34 mouse cellular contexts compared by ENCODE assay signal in the genomic region with DNA sequence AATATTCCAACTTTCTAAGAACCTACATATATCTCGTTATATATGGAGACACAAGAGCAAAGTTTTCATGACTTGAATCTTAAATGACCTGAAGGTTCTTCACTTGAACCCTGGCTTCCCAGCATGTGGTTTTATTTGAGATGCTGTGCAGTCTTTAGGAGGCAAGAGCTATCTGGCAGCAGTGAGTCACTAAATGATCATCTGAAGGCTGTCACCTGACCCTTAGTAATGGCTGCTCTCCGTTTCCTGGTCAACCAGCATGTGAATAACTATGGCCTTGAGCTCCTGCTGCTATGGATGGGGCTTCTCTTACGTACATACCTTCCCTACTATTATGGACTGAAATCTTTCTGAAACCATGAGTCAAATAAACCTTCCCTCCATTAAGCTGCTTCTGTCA.
"Had no signal": no experiment of that assay in that cellular context is flagged by ENCODE, and none has a peak within 500 bp of the region (broad histone marks: within the 10 kb centered on the region; RNA-seq: fewer than 3 reads in every experiment).

No protein-coding gene starts in this region.

- H3K4me1 ChIP-seq: heart, embryonic 12.5 days; heart, embryonic 13.5 days; heart, embryonic 15.5 days; hindbrain, embryonic 10.5 days; hindbrain, embryonic 12.5 days; hindbrain, embryonic 13.5 days; hindbrain, embryonic 15.5 days; intestine, embryonic 15.5 days; kidney, embryonic 15.5 days had no signal

- H3K27me3 ChIP-seq: heart, embryonic 12.5 days; heart, embryonic 13.5 days; heart, embryonic 15.5 days; hindbrain, embryonic 12.5 days; hindbrain, embryonic 13.5 days; hindbrain, embryonic 15.5 days; intestine, embryonic 15.5 days; kidney, embryonic 15.5 days had no signal

- H3K4me3 ChIP-seq: heart, embryonic 12.5 days; heart, embryonic 13.5 days; heart, embryonic 15.5 days; hindbrain, embryonic 10.5 days; hindbrain, embryonic 12.5 days; hindbrain, embryonic 13.5 days; hindbrain, embryonic 15.5 days; intestine, embryonic 15.5 days; kidney, embryonic 15.5 days; layer of hippocampus, adult 2 months; left cerebral cortex, adult 2 months had no signal

- ATAC-seq: hindbrain, embryonic 16.5 days; hindbrain, postnatal 0 days; inflammation-experienced regulatory T-cells, adult 6 months; intestine, embryonic 15.5 days; intestine, embryonic 16.5 days; intestine, postnatal 0 days had no signal

- H3K4me2 ChIP-seq: heart, embryonic 12.5 days; heart, embryonic 13.5 days; heart, embryonic 15.5 days; hindbrain, embryonic 12.5 days; hindbrain, embryonic 13.5 days; hindbrain, embryonic 14.5 days; hindbrain, embryonic 15.5 days; intestine, embryonic 15.5 days; kidney, embryonic 15.5 days had no signal

- H3K9me3 ChIP-seq: heart, embryonic 12.5 days; heart, embryonic 13.5 days; heart, embryonic 15.5 days; hindbrain, embryonic 10.5 days; hindbrain, embryonic 12.5 days; hindbrain, embryonic 13.5 days; hindbrain, embryonic 15.5 days; intestine, embryonic 15.5 days; kidney, embryonic 15.5 days had no signal

- DNase-seq: heart, postnatal 10 days; heart, postnatal 14 days; heart, postnatal 36 days; heart, postnatal 4 days; kidney, adult 11 months; kidney, adult 18-20 months; kidney, adult 2 months; kidney, adult 8-10 months; kidney, adult 9 months; kidney, postnatal 10 days; kidney, postnatal 14 days; kidney, postnatal 25 days; kidney, postnatal 36 days; kidney, postnatal 4 days; layer of hippocampus, adult 9-11 months; layer of hippocampus, postnatal 36 days had no signal

- H3K9ac ChIP-seq: heart, embryonic 12.5 days; heart, embryonic 13.5 days; heart, embryonic 15.5 days; hindbrain, embryonic 12.5 days; hindbrain, embryonic 13.5 days; hindbrain, embryonic 14.5 days; hindbrain, embryonic 15.5 days; intestine, embryonic 15.5 days; kidney, embryonic 15.5 days had no signal

- H3K27ac ChIP-seq: heart, embryonic 13.5 days; heart, embryonic 15.5 days; hindbrain, embryonic 10.5 days; hindbrain, embryonic 12.5 days; hindbrain, embryonic 13.5 days; hindbrain, embryonic 14.5 days; hindbrain, embryonic 15.5 days; hindbrain, postnatal 0 days; intestine, embryonic 15.5 days; kidney, embryonic 15.5 days; kidney, postnatal 0 days; layer of hippocampus, adult 2 months; left cerebral cortex, adult 2 months had no signal

- H3K36me3 ChIP-seq: heart, embryonic 12.5 days; heart, embryonic 13.5 days; heart, embryonic 15.5 days; hindbrain, embryonic 10.5 days; hindbrain, embryonic 12.5 days; hindbrain, embryonic 13.5 days; hindbrain, embryonic 15.5 days; intestine, embryonic 15.5 days; kidney, embryonic 15.5 days had no signal
